Mouse (Mus musculus): ENCODE data around the gene Gm13694.

Gm13694 gene

GRCm38 (mm10) chr2:84025217-84025616 lies 46.5 kb downstream of the Gm13694 start:
- DNase-seq (ENCODE audit: low read depth, low spot score): no peak
